Mouse (Mus musculus): Measurements from ENCODE around the gene Ppp4c.

DNA sequence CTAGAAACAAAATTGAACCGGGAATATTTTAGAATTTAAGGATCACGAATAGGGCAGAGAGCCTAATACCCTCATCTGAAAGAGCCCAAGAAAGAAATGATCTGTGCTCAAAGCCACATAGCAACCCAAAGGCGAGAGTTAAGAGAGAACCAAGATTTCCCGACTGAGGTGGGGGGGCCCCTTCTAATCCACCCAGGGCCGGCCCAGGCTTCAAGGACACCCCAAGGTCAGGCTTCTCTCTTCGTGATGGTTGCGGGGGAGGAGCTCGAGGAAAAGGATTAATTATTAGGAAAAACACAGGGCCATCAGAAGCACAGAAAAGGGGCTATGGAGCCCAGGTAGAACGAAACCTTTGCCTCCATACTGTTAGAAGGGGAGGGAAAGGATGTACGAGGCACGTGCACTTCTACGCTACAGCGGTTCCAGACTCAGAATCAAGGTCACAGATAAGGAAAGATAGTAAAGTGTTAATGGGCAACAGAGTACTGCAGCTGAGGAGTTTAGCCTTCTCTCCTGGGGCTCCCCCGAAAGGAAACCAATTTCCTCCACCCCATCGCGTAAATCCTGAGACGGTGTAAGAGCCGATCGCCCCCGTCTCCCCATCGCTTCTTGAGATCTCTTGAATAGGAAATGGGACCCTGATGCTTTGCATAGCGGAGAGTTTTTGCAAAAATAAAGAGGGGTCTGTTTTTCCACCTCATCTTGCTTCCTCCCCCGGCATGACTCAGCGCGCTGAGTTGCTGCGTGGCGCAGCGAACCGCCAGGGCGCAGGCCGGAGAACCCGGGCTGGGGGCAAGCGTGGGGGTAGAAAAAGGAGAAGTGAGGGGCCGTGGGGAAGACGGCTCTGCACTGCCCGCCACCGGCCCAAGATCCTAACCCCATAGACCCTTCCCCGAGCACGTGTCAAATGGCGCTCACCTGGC, 6.1 kb upstream of the Ppp4c start:
- TF ChIP-seq POLR2A (IDR thresholded peaks at IDR 0.05; ENCODE audit: borderline replicate concordance, control insufficient read depth, low read depth, low read length) (no peak), CTCF (IDR thresholded peaks at IDR 0.05; ENCODE audit: control insufficient read depth, insufficient read depth, low read length) (no peak)

All from bone marrow, adult 2 months (tissue).